In genomic region chr17:56079921-56080320, GRCm38 (mm10) we compare ENCODE assay signal across 7 mouse cellular contexts. TPM values are rescaled to one million over a fixed set of nuclear protein-coding genes. Genes with fewer than 3 reads are reported as not detected.
DNase-seq lines count a peak whose midpoint lies in the region; ATAC-seq lines count a peak whose summit lies in the region.

No protein-coding gene starts in this region.

- peaks cover 36% of the 10 kb centered on the region for H3K36me3 ChIP-seq in megakaryocyte, embryonic 14.5 days (replicated peaks; ENCODE audit: low read length)
- H3K36me3 ChIP-seq in embryonic facial prominence, embryonic 10.5 days (replicated peaks), result peaks cover 29% of the 10 kb centered on the region
- peaks cover 29% of the 10 kb centered on the region for H3K36me3 ChIP-seq in hindbrain, embryonic 14.5 days (replicated peaks; ENCODE audit: control insufficient read depth, insufficient read depth)

- H3K27ac ChIP-seq in embryonic facial prominence, embryonic 10.5 days (replicated peaks), result peak overlapping the region; percentile 87
- peak overlapping the region; percentile 74; the same call in 1 of the 2 replicates for H3K27ac ChIP-seq in hindbrain, embryonic 14.5 days

- no peaks in the 10 kb centered on the region for H3K27me3 ChIP-seq in megakaryocyte, embryonic 14.5 days (replicated peaks)
- no peaks in the 10 kb centered on the region for H3K27me3 ChIP-seq in embryonic facial prominence, embryonic 10.5 days (replicated peaks; ENCODE audit: low read depth, poor library complexity, severe bottlenecking)
- no peaks in the 10 kb centered on the region for H3K27me3 ChIP-seq in hindbrain, embryonic 14.5 days (ENCODE audit: control insufficient read depth, insufficient read depth, low read length)

- 2% methylated on average over 11 of the region's 11 CpGs for WGBS in embryonic facial prominence, embryonic 10.5 days
- WGBS in hindbrain, embryonic 14.5 days, result 2% methylated on average over 10 of the region's 11 CpGs

- H3K9ac ChIP-seq in hindbrain, embryonic 14.5 days, result peak overlapping the region; percentile 90

- no peaks in the 10 kb centered on the region for H3K9me3 ChIP-seq in megakaryocyte, embryonic 14.5 days
- H3K9me3 ChIP-seq in embryonic facial prominence, embryonic 10.5 days, result no peaks in the 10 kb centered on the region
- H3K9me3 ChIP-seq in hindbrain, embryonic 14.5 days (ENCODE audit: control insufficient read depth, low read length), result no peaks in the 10 kb centered on the region

- ATAC-seq in megakaryocyte, adult 5-6 weeks (ENCODE audit: poor library complexity, severe bottlenecking), result no peak
- no peak for ATAC-seq in hindbrain, embryonic 14.5 days (ENCODE audit: low FRiP score)

- peaks cover 62% of the 10 kb centered on the region for H3K4me1 ChIP-seq in megakaryocyte, embryonic 14.5 days
- H3K4me1 ChIP-seq in embryonic facial prominence, embryonic 10.5 days, result peaks cover 40% of the 10 kb centered on the region
- H3K4me1 ChIP-seq in hindbrain, embryonic 14.5 days (replicated peaks; ENCODE audit: control insufficient read depth, insufficient read depth, low read length), result peaks cover 24% of the 10 kb centered on the region

- no peak for DNase-seq in embryonic facial prominence, embryonic 10.5 days (ENCODE audit: low spot score)
- DNase-seq in hindbrain, embryonic 14.5 days (ENCODE audit: low spot score), result no peak
- peak; percentile 25 for DNase-seq in lung, postnatal 10 days
- no peak for DNase-seq in T-cell, adult 2 months (ENCODE audit: low spot score)
- no peak for DNase-seq in left cerebral cortex, postnatal 36 days (ENCODE audit: low spot score in 2 of 2)

- peak overlapping the region; percentile 93 for H3K4me3 ChIP-seq in megakaryocyte, embryonic 14.5 days (replicated peaks)
- peak overlapping the region; percentile 81 for H3K4me3 ChIP-seq in embryonic facial prominence, embryonic 10.5 days
- peak overlapping the region; percentile 95 for H3K4me3 ChIP-seq in hindbrain, embryonic 14.5 days (replicated peaks; ENCODE audit: low read length)

- intact Hi-C loops in left cerebral cortex, postnatal 36 days (cut with DNase I), result no loop called here

- H3K4me2 ChIP-seq in hindbrain, embryonic 14.5 days (replicated peaks), result peak overlapping the region; percentile 93

RNA-seq across cellular contexts. Expression of gene Hdgfl2, which starts 0.5 kb away (rescaled TPM):
- 93.5 and 279 TPM in 2 replicates for polyA plus RNA-seq in megakaryocyte, embryonic 14.5 days (2012; ENCODE audit: insufficient read depth, low replicate concordance)
- 14.9 and 17.9 TPM in 2 replicates for total RNA-seq in megakaryocyte, adult 5-6 weeks (2015)
- total RNA-seq in megakaryocyte, adult 5-6 weeks (2017), result 43.4 and 52.8 TPM in 2 replicates
- polyA plus RNA-seq in embryonic facial prominence, embryonic 10.5 days (2016; fragmentation: Nextera tagmentation; extraction: Ambion mirVana), result 195 and 197 TPM in 2 replicates
- polyA plus RNA-seq in hindbrain, embryonic 14.5 days (2014; fragmentation: Nextera tagmentation; extraction: Ambion mirVana), result 95.0 and 98.1 TPM in 2 replicates
- total RNA-seq in left cerebral cortex, postnatal 36 days (2021), result 100 to 1,000 TPM in 1 of 2 experiments, 10 to 100 TPM in 1; 95.2 to 109 TPM

RNA-seq across cellular contexts. Expression of gene Ubxn6, which starts 5.1 kb away (rescaled TPM):
- polyA plus RNA-seq in megakaryocyte, embryonic 14.5 days (2012; ENCODE audit: insufficient read depth, low replicate concordance), result 75.0 and 97.7 TPM in 2 replicates
- 12.9 and 13.2 TPM in 2 replicates for total RNA-seq in megakaryocyte, adult 5-6 weeks (2015)
- total RNA-seq in megakaryocyte, adult 5-6 weeks (2017), result 17.0 and 30.7 TPM in 2 replicates
- 35.0 and 36.8 TPM in 2 replicates for polyA plus RNA-seq in embryonic facial prominence, embryonic 10.5 days (2016; fragmentation: Nextera tagmentation; extraction: Ambion mirVana)
- 72.0 and 75.6 TPM in 2 replicates for polyA plus RNA-seq in hindbrain, embryonic 14.5 days (2014; fragmentation: Nextera tagmentation; extraction: Ambion mirVana)
- total RNA-seq in left cerebral cortex, postnatal 36 days (2021), result 10 to 100 TPM; 87.9 to 94.9 TPM

RNA-seq across cellular contexts. Expression of gene Plin4, which starts 29.7 kb away (rescaled TPM):
- polyA plus RNA-seq in megakaryocyte, embryonic 14.5 days (2012; ENCODE audit: insufficient read depth, low replicate concordance), result not detected in 2 replicates
- 0.09 TPM in 2 replicates for total RNA-seq in megakaryocyte, adult 5-6 weeks (2015)
- 0.18 TPM in 1 of 2 replicates, not detected in the other for total RNA-seq in megakaryocyte, adult 5-6 weeks (2017)
- polyA plus RNA-seq in embryonic facial prominence, embryonic 10.5 days (2016; fragmentation: Nextera tagmentation; extraction: Ambion mirVana), result 0.05 TPM in 2 replicates
- polyA plus RNA-seq in hindbrain, embryonic 14.5 days (2014; fragmentation: Nextera tagmentation; extraction: Ambion mirVana), result 0.12 and 0.20 TPM in 2 replicates
- 1 to 10 TPM; 2.9 to 6.4 TPM for total RNA-seq in left cerebral cortex, postnatal 36 days (2021)

RNA-seq across cellular contexts. Expression of gene Plin5, which starts 37.5 kb away (rescaled TPM):
- not detected in 2 replicates for polyA plus RNA-seq in megakaryocyte, embryonic 14.5 days (2012; ENCODE audit: insufficient read depth, low replicate concordance)
- total RNA-seq in megakaryocyte, adult 5-6 weeks (2015), result 0.18 TPM in 1 of 2 replicates, not detected in the other
- 0.45 TPM in 1 of 2 replicates, not detected in the other for total RNA-seq in megakaryocyte, adult 5-6 weeks (2017)
- polyA plus RNA-seq in embryonic facial prominence, embryonic 10.5 days (2016; fragmentation: Nextera tagmentation; extraction: Ambion mirVana), result 0.47 and 0.48 TPM in 2 replicates
- 1.9 and 2.1 TPM in 2 replicates for polyA plus RNA-seq in hindbrain, embryonic 14.5 days (2014; fragmentation: Nextera tagmentation; extraction: Ambion mirVana)
- under 1 TPM; 0.59 to 0.99 TPM for total RNA-seq in left cerebral cortex, postnatal 36 days (2021)

RNA-seq across cellular contexts. Expression of gene Chaf1a, which starts 39.7 kb away (rescaled TPM):
- polyA plus RNA-seq in megakaryocyte, embryonic 14.5 days (2012; ENCODE audit: insufficient read depth, low replicate concordance), result 17.0 and 33.8 TPM in 2 replicates
- 8.1 and 9.6 TPM in 2 replicates for total RNA-seq in megakaryocyte, adult 5-6 weeks (2015)
- total RNA-seq in megakaryocyte, adult 5-6 weeks (2017), result 18.3 and 22.2 TPM in 2 replicates
- polyA plus RNA-seq in embryonic facial prominence, embryonic 10.5 days (2016; fragmentation: Nextera tagmentation; extraction: Ambion mirVana), result 50.7 and 52.3 TPM in 2 replicates
- 3.1 and 3.6 TPM in 2 replicates for polyA plus RNA-seq in hindbrain, embryonic 14.5 days (2014; fragmentation: Nextera tagmentation; extraction: Ambion mirVana)
- 1 to 10 TPM; 2.2 to 2.7 TPM for total RNA-seq in left cerebral cortex, postnatal 36 days (2021)
